Mouse (Mus musculus): Measurements from ENCODE around the gene Phpt1. TPM values are rescaled to one million over a fixed set of nuclear protein-coding genes. Genes with fewer than 3 reads are reported as not detected.

Gene Phpt1
- 251 and 258 TPM in 2 replicates for polyA plus RNA-seq (2015; fragmentation: Nextera tagmentation; extraction: Ambion mirVana)

GRCm38 (mm10) chr2:25574579-25575431 lies at the start of gene Phpt1, which contains the start of gene Mamdc4:
Phpt1 (minus strand) TSS chr2:25575224.
Mamdc4 (minus strand) TSS chr2:25574845.

GRCm38 (mm10) chr2:25621229-25622200 lies 46.5 kb upstream of the Phpt1 start, which contains the start of gene Tmem141:
Tmem141 (minus strand) TSS chr2:25622005.

GRCm38 (mm10) chr2:25617578-25617977 lies 42.6 kb upstream of the Phpt1 start, which contains the start of gene Ccdc183:
Ccdc183 (minus strand) TSS chr2:25617678.

GRCm38 (mm10) chr2:25607761-25608622 lies 33.0 kb upstream of the Phpt1 start, which contains the start of gene Rabl6:
Rabl6 (minus strand) TSS chr2:25608521.

GRCm38 (mm10) chr2:25581294-25581864 lies 6.4 kb upstream of the Phpt1 start, which contains the start of gene Ajm1:
Ajm1 (minus strand) TSS chr2:25581757.

GRCm38 (mm10) chr2:25557221-25557963 lies 17.6 kb downstream of the Phpt1 start, which contains the start of gene Edf1:
Edf1 (plus strand) TSS chr2:25557847.

GRCm38 (mm10) chr2:25546811-25547491 lies 28.1 kb downstream of the Phpt1 start, which contains the start of gene Traf2:
Traf2 (minus strand) TSS chr2:25546940.

Other genes starting within 250 kb of the Phpt1 start
- 46.6 and 48.4 TPM in 2 replicates for gene Man1b1, start 242.9 kb downstream of the Phpt1 start, polyA plus RNA-seq (2015; fragmentation: Nextera tagmentation; extraction: Ambion mirVana)
- 20.6 and 20.9 TPM in 2 replicates for gene Dpp7, start 218.9 kb downstream of the Phpt1 start, polyA plus RNA-seq (2015; fragmentation: Nextera tagmentation; extraction: Ambion mirVana)
- 19.7 and 22.7 TPM in 2 replicates for gene Uap1l1, start 209.5 kb downstream of the Phpt1 start, polyA plus RNA-seq (2015; fragmentation: Nextera tagmentation; extraction: Ambion mirVana)
- 16.8 and 18.2 TPM in 2 replicates for gene Sapcd2, start 202.9 kb downstream of the Phpt1 start, polyA plus RNA-seq (2015; fragmentation: Nextera tagmentation; extraction: Ambion mirVana)
- 15.6 and 17.4 TPM in 2 replicates for gene Entpd2, start 179.3 kb downstream of the Phpt1 start, polyA plus RNA-seq (2015; fragmentation: Nextera tagmentation; extraction: Ambion mirVana)
- gene Npdc1, start 175.9 kb downstream of the Phpt1 start, polyA plus RNA-seq (2015; fragmentation: Nextera tagmentation; extraction: Ambion mirVana) = 405 and 457 TPM in 2 replicates
- gene Fut7, start 152.0 kb downstream of the Phpt1 start, polyA plus RNA-seq (2015; fragmentation: Nextera tagmentation; extraction: Ambion mirVana) = 0.30 and 0.41 TPM in 2 replicates
- gene Abca2, start 146.5 kb downstream of the Phpt1 start, polyA plus RNA-seq (2015; fragmentation: Nextera tagmentation; extraction: Ambion mirVana) = 11.5 and 17.0 TPM in 2 replicates
- gene Clic3, start 118.4 kb downstream of the Phpt1 start, polyA plus RNA-seq (2015; fragmentation: Nextera tagmentation; extraction: Ambion mirVana) = 1.3 and 1.8 TPM in 2 replicates
- 131 and 140 TPM in 2 replicates for gene Paxx, start 114.1 kb downstream of the Phpt1 start, polyA plus RNA-seq (2015; fragmentation: Nextera tagmentation; extraction: Ambion mirVana)
- 1,109 and 2,669 TPM in 2 replicates for gene Ptgds, start 105.2 kb downstream of the Phpt1 start, polyA plus RNA-seq (2015; fragmentation: Nextera tagmentation; extraction: Ambion mirVana)
- gene Lcn12, start 81.3 kb downstream of the Phpt1 start, polyA plus RNA-seq (2015; fragmentation: Nextera tagmentation; extraction: Ambion mirVana) = not detected in 2 replicates
- 103 and 115 TPM in 2 replicates for gene Fbxw5, start 74.5 kb downstream of the Phpt1 start, polyA plus RNA-seq (2015; fragmentation: Nextera tagmentation; extraction: Ambion mirVana)
- gene C8g, start 73.5 kb downstream of the Phpt1 start, polyA plus RNA-seq (2015; fragmentation: Nextera tagmentation; extraction: Ambion mirVana) = 6.2 TPM in 2 replicates
- gene Traf2, start 28.3 kb downstream of the Phpt1 start, polyA plus RNA-seq (2015; fragmentation: Nextera tagmentation; extraction: Ambion mirVana) = 11.9 and 12.1 TPM in 2 replicates
- gene Edf1, start 17.4 kb downstream of the Phpt1 start, polyA plus RNA-seq (2015; fragmentation: Nextera tagmentation; extraction: Ambion mirVana) = 403 and 421 TPM in 2 replicates
- gene Mamdc4, start 379 bp downstream of the Phpt1 start, polyA plus RNA-seq (2015; fragmentation: Nextera tagmentation; extraction: Ambion mirVana) = 1.0 and 3.1 TPM in 2 replicates
- 20.4 and 21.5 TPM in 2 replicates for gene Ajm1, start 6.5 kb upstream of the Phpt1 start, polyA plus RNA-seq (2015; fragmentation: Nextera tagmentation; extraction: Ambion mirVana)
- gene Rabl6, start 33.3 kb upstream of the Phpt1 start, polyA plus RNA-seq (2015; fragmentation: Nextera tagmentation; extraction: Ambion mirVana) = 56.5 and 61.3 TPM in 2 replicates
- gene Ccdc183, start 42.5 kb upstream of the Phpt1 start, polyA plus RNA-seq (2015; fragmentation: Nextera tagmentation; extraction: Ambion mirVana) = 0.45 and 0.50 TPM in 2 replicates
- 63.4 and 65.7 TPM in 2 replicates for gene Tmem141, start 46.8 kb upstream of the Phpt1 start, polyA plus RNA-seq (2015; fragmentation: Nextera tagmentation; extraction: Ambion mirVana)
- 13.4 and 13.6 TPM in 2 replicates for gene Fcna, start 52.8 kb upstream of the Phpt1 start, polyA plus RNA-seq (2015; fragmentation: Nextera tagmentation; extraction: Ambion mirVana)
- not detected in 2 replicates for gene Lcn8, start 77.9 kb upstream of the Phpt1 start, polyA plus RNA-seq (2015; fragmentation: Nextera tagmentation; extraction: Ambion mirVana)
- not detected in 2 replicates for gene Lcn5, start 82.7 kb upstream of the Phpt1 start, polyA plus RNA-seq (2015; fragmentation: Nextera tagmentation; extraction: Ambion mirVana)
- gene Lcn6, start 101.6 kb upstream of the Phpt1 start, polyA plus RNA-seq (2015; fragmentation: Nextera tagmentation; extraction: Ambion mirVana) = not detected in 2 replicates
- not detected in 2 replicates for gene Lcn10, start 107.5 kb upstream of the Phpt1 start, polyA plus RNA-seq (2015; fragmentation: Nextera tagmentation; extraction: Ambion mirVana)
- not detected in 2 replicates for gene Obp2a, start 124.8 kb upstream of the Phpt1 start, polyA plus RNA-seq (2015; fragmentation: Nextera tagmentation; extraction: Ambion mirVana)
- gene Bmyc, start 131.5 kb upstream of the Phpt1 start, polyA plus RNA-seq (2015; fragmentation: Nextera tagmentation; extraction: Ambion mirVana) = 259 and 263 TPM in 2 replicates
- not detected in 2 replicates for gene Obp2b, start 161.8 kb upstream of the Phpt1 start, polyA plus RNA-seq (2015; fragmentation: Nextera tagmentation; extraction: Ambion mirVana)
- gene Lcn3, start 190.3 kb upstream of the Phpt1 start, polyA plus RNA-seq (2015; fragmentation: Nextera tagmentation; extraction: Ambion mirVana) = not detected in 2 replicates
- gene Lcn11, start 201.8 kb upstream of the Phpt1 start, polyA plus RNA-seq (2015; fragmentation: Nextera tagmentation; extraction: Ambion mirVana) = not detected in 2 replicates
- gene Gm13539, start 207.0 kb upstream of the Phpt1 start, polyA plus RNA-seq (2015; fragmentation: Nextera tagmentation; extraction: Ambion mirVana) = not detected in 2 replicates
- not detected in 2 replicates for gene Glt6d1, start 240.6 kb upstream of the Phpt1 start, polyA plus RNA-seq (2015; fragmentation: Nextera tagmentation; extraction: Ambion mirVana)
- gene Lcn9, start 247.9 kb upstream of the Phpt1 start, polyA plus RNA-seq (2015; fragmentation: Nextera tagmentation; extraction: Ambion mirVana) = not detected in 2 replicates

Measured in neural tube, postnatal 0 days (tissue).